Mouse (Mus musculus) neural tube, embryonic 14.5 days (tissue): ENCODE measurements around the gene Ext2. TPM values are rescaled to one million over a fixed set of nuclear protein-coding genes. Genes with fewer than 3 reads are reported as not detected.

Experiments
- ATAC-seq: fragments of 200-750 bp; cut with Nextera tagmentation; 2 replicates; pipeline ENCODE4 v1.8.0; 2017; ENCODE audit warnings: low read depth, mild to moderate bottlenecking, moderate TSS enrichment, moderate library complexity
- H3K27ac ChIP-seq: fragments of 300-500 bp; sonication (generic); 2 replicates; pipeline ENCODE4 v1.5.1; 2014; ENCODE audit warnings: low read depth, mild to moderate bottlenecking, control low read depth, low read length, moderate library complexity, mixed read lengths
- H3K27me3 ChIP-seq: fragments of 300-500 bp; sonication (generic); 2 replicates; pipeline ENCODE4 v1.6.1; 2014; ENCODE audit warnings: low read length; ENCODE audit not compliant: control insufficient read depth, insufficient read depth
- H3K36me3 ChIP-seq: fragments of 300-500 bp; sonication (generic); 2 replicates; pipeline ENCODE4 v1.6.1; 2014; ENCODE audit warnings: low read length, mixed read lengths; ENCODE audit not compliant: control insufficient read depth, insufficient read depth
- H3K4me1 ChIP-seq: fragments of 300-500 bp; sonication (generic); 2 replicates; pipeline ENCODE4 v1.6.1; 2014; ENCODE audit warnings: low read length; ENCODE audit not compliant: control insufficient read depth, insufficient read depth
- H3K4me2 ChIP-seq: fragments of 300-500 bp; sonication (generic); 2 replicates; pipeline ENCODE4 v1.6.1; 2014; ENCODE audit warnings: mild to moderate bottlenecking, low read depth, low read length, control low read depth
- H3K4me3 ChIP-seq: fragments of 300-500 bp; sonication (generic); 2 replicates; pipeline ENCODE4 v1.5.1; 2014; ENCODE audit warnings: low read depth, low read length, control low read depth, mixed read lengths
- H3K9ac ChIP-seq: fragments of 300-500 bp; sonication (generic); replicated peaks from 2 replicates; pipeline ENCODE4 v1.6.1; 2014; ENCODE audit warnings: low read depth, mild to moderate bottlenecking, control low read depth, low read length, mixed read lengths
- H3K9me3 ChIP-seq: fragments of 300-500 bp; sonication (generic); 2 replicates; pipeline ENCODE4 v1.6.1; 2016; ENCODE audit warnings: low read length; ENCODE audit not compliant: control insufficient read depth
- WGBS: fragments of 180-500 bp; shearing (Covaris S2); extraction: QIAGEN DNeasy Blood & Tissue Kit; methylation state at CpG from one replicate; pipeline ENCODE4 v1.1.7; 2014; 5-methylcytosine and 5-hydroxymethylcytosine counted together
- polyA plus RNA-seq: library from polyadenylated mRNA; unstranded; fragments of >200 nt; fragmentation: Nextera tagmentation; extraction: Ambion mirVana; gene quantifications from 2 replicates; pipeline ENCODE4 v1.2.1, GENCODE M21; 2014

The Ext2 gene
- polyA plus RNA-seq, 1 experiment from 2014 or later, result 64.9 TPM

DNA sequence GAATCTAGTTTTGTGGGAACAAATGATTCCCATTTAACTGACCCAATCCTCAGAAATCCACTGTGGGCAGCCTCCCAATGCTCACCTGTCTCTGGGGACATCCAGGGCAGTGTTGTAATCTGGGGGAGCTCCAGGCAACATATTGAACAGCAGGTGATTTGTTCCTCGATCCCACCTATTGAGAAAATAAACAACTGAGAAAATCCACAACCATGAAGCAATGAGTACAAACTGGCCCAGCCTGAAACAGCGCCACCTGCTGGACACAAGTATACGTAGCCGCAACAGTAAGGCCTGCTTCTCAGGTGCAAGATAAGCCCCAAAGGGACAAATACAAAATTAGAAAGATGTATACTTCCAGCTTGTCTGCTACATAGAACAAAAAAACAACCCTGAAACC is 10.6 kb downstream of the Ext2 start:
- Histone ChIP-seq H3K36me3 (peaks cover 26% of the 10 kb centered on the region), H3K4me1 (no peaks in the 10 kb centered on the region), H3K27ac (no peak overlapping the region), H3K9ac (no peak overlapping the region), H3K4me2 (no peak overlapping the region), H3K9me3 (no peaks in the 10 kb centered on the region), H3K4me3 (no peak overlapping the region), H3K27me3 (no peaks in the 10 kb centered on the region)
- ATAC-seq, result no peak
- 45% methylated on average over 4 of the region's 4 CpGs for WGBS

DNA sequence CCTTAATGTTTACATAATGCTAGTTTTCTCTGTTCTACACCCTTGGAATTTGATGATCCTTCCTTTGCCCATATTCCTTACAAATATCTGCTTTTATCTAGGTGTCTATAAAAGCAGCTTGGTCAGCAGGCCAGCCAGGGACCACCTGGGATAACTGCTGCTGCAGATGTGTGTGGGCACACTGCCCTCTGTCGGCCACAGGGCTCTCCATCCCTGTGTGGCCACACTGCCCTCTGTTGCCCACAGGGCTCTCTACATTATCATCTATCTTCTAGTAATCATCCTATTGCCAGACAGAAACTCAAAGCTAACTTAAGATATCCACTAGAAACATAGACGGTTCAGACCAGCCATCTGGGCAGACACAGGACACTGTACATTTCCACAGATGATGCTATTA is 12.4 kb downstream of the Ext2 start:
- Histone ChIP-seq H3K4me2 (no peak overlapping the region), H3K36me3 (peaks cover 26% of the 10 kb centered on the region), H3K27ac (no peak overlapping the region), H3K4me3 (no peak overlapping the region), H3K9ac (no peak overlapping the region), H3K9me3 (no peaks in the 10 kb centered on the region), H3K4me1 (no peaks in the 10 kb centered on the region), H3K27me3 (no peaks in the 10 kb centered on the region)
- WGBS, result 26% methylated on average over 2 of the region's 2 CpGs
- no peak for ATAC-seq

DNA sequence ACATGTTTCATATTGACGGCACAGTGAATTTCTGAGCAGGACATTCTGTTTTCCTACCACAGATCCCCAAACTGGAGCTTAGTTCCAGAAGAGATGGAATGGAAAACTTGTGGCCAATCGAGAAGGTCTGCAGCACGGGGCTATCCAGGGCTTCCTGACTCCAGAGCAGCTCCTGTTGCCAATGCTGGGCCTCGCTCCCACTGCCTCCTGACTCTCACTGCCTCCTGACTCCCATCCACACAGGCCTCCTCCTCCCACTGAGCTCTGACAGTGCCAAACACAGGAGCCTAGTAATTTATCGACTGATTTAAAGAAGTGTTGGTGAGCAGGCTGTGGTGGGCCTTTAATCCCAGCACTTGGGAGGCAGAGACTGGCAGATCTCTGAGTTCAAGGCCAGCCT is 14.3 kb downstream of the Ext2 start:
- peaks cover 19% of the 10 kb centered on the region for H3K36me3 ChIP-seq
- 88% methylated on average over 5 of the region's 5 CpGs for WGBS

DNA sequence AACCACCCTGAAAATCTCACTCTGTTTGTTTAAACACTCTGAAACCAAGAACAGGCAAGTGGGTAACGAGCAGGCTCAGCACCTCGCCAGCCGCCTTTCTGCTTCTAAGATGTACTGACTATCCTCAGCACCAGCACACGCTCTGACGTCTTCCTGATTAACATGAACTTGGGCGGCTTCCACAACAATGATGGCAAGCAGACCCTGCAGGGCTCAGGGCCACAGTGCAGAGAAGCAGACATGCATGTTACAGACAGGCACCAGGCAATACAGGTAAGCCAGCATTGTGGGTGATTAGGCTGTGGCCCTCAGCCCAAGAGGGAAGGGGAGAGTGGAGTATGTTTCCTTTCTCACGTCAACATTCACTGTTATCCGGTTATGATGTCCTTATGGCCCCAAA is 14.9 kb downstream of the Ext2 start:
- Histone ChIP-seq H3K36me3 (peaks cover 18% of the 10 kb centered on the region), H3K4me2 (no peak overlapping the region), H3K9me3 (no peaks in the 10 kb centered on the region), H3K27me3 (no peaks in the 10 kb centered on the region), H3K9ac (no peak overlapping the region), H3K27ac (no peak overlapping the region), H3K4me1 (no peaks in the 10 kb centered on the region), H3K4me3 (no peak overlapping the region)
- no peak for ATAC-seq
- WGBS, result 88% methylated on average over 8 of the region's 8 CpGs

More for the DNA sequence above, 14.3 kb downstream of the Ext2 start:
- no peak overlapping the region for H3K4me2 ChIP-seq
- H3K27ac ChIP-seq, result no peak overlapping the region
- no peak overlapping the region for H3K4me3 ChIP-seq
- no peak overlapping the region for H3K9ac ChIP-seq
- no peaks in the 10 kb centered on the region for H3K9me3 ChIP-seq
- no peaks in the 10 kb centered on the region for H3K27me3 ChIP-seq
- ATAC-seq, result no peak
- no peaks in the 10 kb centered on the region for H3K4me1 ChIP-seq

DNA sequence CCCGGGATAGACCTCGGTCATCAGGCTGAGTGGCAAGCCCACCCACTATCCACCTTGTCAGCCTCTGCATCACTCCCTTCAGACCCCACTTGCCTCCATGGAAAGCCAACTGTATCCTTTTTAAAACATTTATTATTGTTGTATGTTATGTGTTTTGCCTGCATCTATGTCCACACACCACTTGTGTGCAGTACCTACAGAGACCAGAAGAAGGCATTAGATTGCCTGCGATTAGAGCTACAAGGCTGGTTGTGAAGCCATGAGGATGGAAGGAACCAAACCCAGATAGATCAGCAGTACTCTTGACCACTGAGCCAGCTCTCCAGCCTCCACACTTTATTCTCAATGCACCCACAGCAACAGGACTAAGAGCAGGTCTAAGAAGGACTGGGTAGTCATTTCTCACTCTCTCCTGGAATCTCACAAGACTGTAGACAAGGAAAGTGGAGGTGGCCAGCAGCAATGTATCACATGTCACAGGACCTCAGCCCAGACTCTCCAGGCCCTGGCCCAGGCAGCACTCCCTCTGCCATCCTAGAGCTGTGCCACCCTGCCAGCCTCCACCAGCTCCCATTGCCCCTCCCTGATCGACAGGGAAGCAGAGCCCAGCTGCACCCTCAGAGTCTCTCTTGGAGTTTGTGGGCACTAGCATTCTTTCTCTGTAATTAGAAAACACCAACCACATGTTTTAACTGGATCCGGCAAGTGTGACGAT is 15.7 kb downstream of the Ext2 start:
- no peak overlapping the region for H3K4me3 ChIP-seq
- H3K36me3 ChIP-seq, result peaks cover 18% of the 10 kb centered on the region
- no peaks in the 10 kb centered on the region for H3K27me3 ChIP-seq
- no peaks in the 10 kb centered on the region for H3K4me1 ChIP-seq
- H3K9ac ChIP-seq, result no peak overlapping the region
- 91% methylated on average over 6 of the region's 6 CpGs for WGBS
- no peak overlapping the region for H3K27ac ChIP-seq
- no peak overlapping the region for H3K4me2 ChIP-seq
- no peak for ATAC-seq
- no peaks in the 10 kb centered on the region for H3K9me3 ChIP-seq

DNA sequence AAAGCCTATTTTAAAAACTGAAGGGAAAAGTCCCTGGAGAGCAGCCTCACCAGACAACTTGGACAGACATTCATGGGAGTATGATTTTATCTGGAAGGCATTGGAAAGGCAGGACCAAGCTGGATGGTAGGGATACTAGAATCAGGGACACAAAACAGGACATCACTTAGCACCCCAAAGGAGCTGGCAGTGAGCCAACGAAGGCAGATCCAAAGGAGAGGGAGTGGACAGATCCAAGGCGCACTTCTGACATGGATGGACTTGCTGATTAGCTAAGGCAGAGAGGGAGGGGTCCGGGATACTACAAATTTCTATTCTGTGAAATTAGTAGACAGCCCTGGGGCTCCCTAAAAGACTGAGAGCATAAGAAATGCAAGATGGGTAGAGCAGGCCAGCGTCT is 16.8 kb downstream of the Ext2 start:
- H3K27ac ChIP-seq, result no peak overlapping the region
- no peak overlapping the region for H3K4me3 ChIP-seq
- no peak for ATAC-seq
- H3K36me3 ChIP-seq, result peaks cover 16% of the 10 kb centered on the region
- no peaks in the 10 kb centered on the region for H3K27me3 ChIP-seq
- no peaks in the 10 kb centered on the region for H3K9me3 ChIP-seq
- no peak overlapping the region for H3K4me2 ChIP-seq
- no peak overlapping the region for H3K9ac ChIP-seq
- no peaks in the 10 kb centered on the region for H3K4me1 ChIP-seq
- WGBS, result 88% methylated on average over 4 of the region's 4 CpGs

DNA sequence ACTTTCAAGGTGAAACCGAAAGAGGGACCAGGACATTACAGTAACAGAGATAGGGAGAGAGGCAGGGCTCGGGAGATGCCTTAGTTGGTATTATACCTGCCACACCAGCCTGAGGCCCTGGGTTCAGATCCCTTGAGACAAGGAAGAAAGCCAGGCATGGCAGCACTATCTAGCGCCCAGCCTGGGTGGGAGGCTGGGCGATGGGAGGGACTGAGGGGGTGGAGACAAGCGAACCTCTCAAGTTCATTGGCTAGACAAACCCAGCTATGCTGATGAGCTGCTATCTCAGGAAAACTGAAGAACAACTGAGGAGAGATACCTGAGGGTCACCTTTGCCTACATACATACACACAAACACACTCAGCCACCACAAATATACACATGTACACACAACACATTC is 17.3 kb downstream of the Ext2 start:
- H3K9ac ChIP-seq, result no peak overlapping the region
- 80% methylated on average over 5 of the region's 5 CpGs for WGBS
- no peaks in the 10 kb centered on the region for H3K27me3 ChIP-seq
- H3K9me3 ChIP-seq, result no peaks in the 10 kb centered on the region
- H3K27ac ChIP-seq, result no peak overlapping the region
- no peak overlapping the region for H3K4me2 ChIP-seq
- ATAC-seq, result no peak
- H3K36me3 ChIP-seq, result peaks cover 14% of the 10 kb centered on the region
- H3K4me3 ChIP-seq, result no peak overlapping the region
- H3K4me1 ChIP-seq, result no peaks in the 10 kb centered on the region

DNA sequence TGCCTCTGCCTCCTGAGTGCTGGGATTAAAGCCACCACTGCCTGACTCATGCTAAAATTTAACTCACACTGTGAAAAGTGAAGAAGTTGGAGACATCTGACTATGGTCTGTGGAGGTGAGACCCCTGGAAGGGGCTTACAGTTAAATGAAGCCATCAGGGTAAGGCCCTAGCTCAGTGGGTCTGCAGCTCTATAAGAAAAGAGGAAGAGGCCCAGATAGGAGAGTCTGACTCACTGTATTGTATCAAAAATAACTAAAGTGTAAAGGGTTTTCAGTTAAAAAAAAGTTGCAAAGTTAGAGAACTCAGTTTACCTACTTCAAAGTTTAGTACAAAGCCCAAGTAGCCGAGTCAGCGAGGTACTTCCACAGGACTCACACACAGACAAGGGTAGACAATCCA is 19.4 kb downstream of the Ext2 start:
- Histone ChIP-seq H3K4me2 (no peak overlapping the region), H3K9me3 (no peaks in the 10 kb centered on the region), H3K27me3 (no peaks in the 10 kb centered on the region), H3K9ac (no peak overlapping the region), H3K4me3 (no peak overlapping the region), H3K36me3 (peaks cover 4% of the 10 kb centered on the region), H3K27ac (no peak overlapping the region), H3K4me1 (no peaks in the 10 kb centered on the region)
- ATAC-seq, result no peak
- 100% methylated on average over 2 of the region's 2 CpGs for WGBS

DNA sequence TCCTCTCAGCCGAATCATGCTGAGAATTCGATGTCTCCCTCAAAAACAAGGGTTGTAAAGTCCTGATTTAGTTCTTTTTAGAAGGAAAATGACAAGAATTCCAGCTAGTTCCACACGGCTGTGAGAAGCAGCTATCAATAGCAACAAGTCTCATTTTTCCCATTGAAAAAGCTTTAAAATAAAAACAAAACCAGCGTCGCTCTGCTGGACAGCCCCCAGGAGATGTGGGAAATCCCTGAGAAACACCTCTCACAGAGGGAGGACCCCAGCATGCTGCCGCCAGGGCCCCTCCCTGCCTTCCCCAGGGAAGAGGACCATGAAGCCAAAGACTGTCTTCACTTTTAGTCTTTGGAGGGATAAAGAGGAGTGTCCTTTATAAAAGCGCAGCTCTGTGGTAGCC is 21.3 kb downstream of the Ext2 start:
- Histone ChIP-seq H3K27ac (no peak overlapping the region), H3K27me3 (no peaks in the 10 kb centered on the region), H3K4me3 (no peak overlapping the region), H3K9ac (no peak overlapping the region), H3K9me3 (no peaks in the 10 kb centered on the region), H3K36me3 (peaks cover 7% of the 10 kb centered on the region), H3K4me1 (no peaks in the 10 kb centered on the region), H3K4me2 (no peak overlapping the region)
- no peak for ATAC-seq
- 79% methylated on average over 7 of the region's 7 CpGs for WGBS
